Mouse (Mus musculus) heart, adult 2 months (tissue): ENCODE results near the gene Ctps2. TPM values are rescaled to one million over a fixed set of nuclear protein-coding genes. Genes with fewer than 3 reads are reported as not detected.

Experiments
- DNase-seq, 2 experiments: peaks; one replicate each; pipeline ENCODE4 v3.0.0; 2021
- H3K27ac ChIP-seq: fragments of 200-600 bp; 2 replicates; pipeline ENCODE4 v1.8.1; 2022
- H3K27me3 ChIP-seq: fragments of 200-500 bp; 2 replicates; pipeline ENCODE4 v1.6.1; 2012; ENCODE audit warnings: mild to moderate bottlenecking, low read length, inconsistent platforms, mixed read lengths; ENCODE audit not compliant: control insufficient read depth, insufficient read depth
- H3K36me3 ChIP-seq: fragments of 200-500 bp; 2 replicates; pipeline ENCODE4 v1.6.1; 2012; ENCODE audit warnings: low read length, inconsistent platforms; ENCODE audit not compliant: control insufficient read depth, insufficient read depth
- H3K4me1 ChIP-seq: fragments of 200-500 bp; 2 replicates; pipeline ENCODE4 v1.6.1; 2011; ENCODE audit warnings: low read length; ENCODE audit not compliant: control insufficient read depth, insufficient read depth
- H3K4me3 ChIP-seq: fragments of 200-600 bp; 2 replicates; pipeline ENCODE4 v1.8.1; 2022
- H3K79me2 ChIP-seq: fragments of 200-500 bp; replicated peaks from 2 replicates; pipeline ENCODE4 v1.6.1; 2012; ENCODE audit warnings: mild to moderate bottlenecking, inconsistent platforms, low read length, moderate library complexity, mixed read lengths; ENCODE audit not compliant: control insufficient read depth, insufficient read depth
- H3K9ac ChIP-seq: fragments of 200-500 bp; 2 replicates; pipeline ENCODE4 v1.6.1; 2012; ENCODE audit warnings: low read depth, mild to moderate bottlenecking, control low read depth, inconsistent platforms, low read length, mixed read lengths
- CTCF ChIP-seq: fragments of 200-600 bp; IDR thresholded peaks from 2 replicates; pipeline ENCODE4 v1.8.1; 2022; ENCODE audit warnings: antibody characterized with exemption, mild to moderate bottlenecking, moderate library complexity
- EP300 ChIP-seq: fragments of 200-500 bp; IDR thresholded peaks from 2 replicates; pipeline ENCODE4 v1.6.1; 2011; ENCODE audit warnings: low read depth, low read length, control low read depth; ENCODE audit not compliant: insufficient read depth
- POLR2A ChIP-seq: fragments of 200-500 bp; IDR thresholded peaks from 2 replicates; pipeline ENCODE4 v1.6.1; 2011; ENCODE audit warnings: mild to moderate bottlenecking, low read depth, low read length, control low read depth; ENCODE audit not compliant: insufficient read depth
- WGBS: fragments of 180-500 bp; shearing (Covaris S2); methylation state at CpG from one replicate; pipeline ENCODE4 v1.1.7; 2018; 5-methylcytosine and 5-hydroxymethylcytosine counted together
- intact Hi-C: fragments of 180-260 bp; cut with DNase I; formaldehyde crosslinking; loops from one replicate; pipeline ENCODE4 v1.15.1; 2025
- polyA plus RNA-seq: library from polyadenylated mRNA; depleted of rRNA; stranded (reverse); fragments of >200 nt; gene quantifications from 2 replicates; pipeline ENCODE4 v1.2.3, GENCODE M21; 2012
- total RNA-seq, 2 experiments: library from RNA; stranded (reverse); gene quantifications; 2 replicates each; pipeline ENCODE4 v1.2.3; 2021

Gene Ctps2
- total and polyA plus RNA-seq, 3 experiments, result 7.2 to 16.4 (median 12.4) TPM

GRCm38 (mm10) chrX:162957921-162958320, 56.9 kb downstream of the Ctps2 start:
- H3K9ac ChIP-seq, result no peak overlapping the region
- H3K36me3 ChIP-seq, result no peaks in the 10 kb centered on the region
- no peak for TF ChIP-seq POLR2A
- TF ChIP-seq EP300, result no peak
- TF ChIP-seq CTCF, result no peak
- no peaks in the 10 kb centered on the region for H3K27me3 ChIP-seq
- H3K27ac ChIP-seq, result no peak overlapping the region
- H3K4me1 ChIP-seq, result no peaks in the 10 kb centered on the region
- H3K79me2 ChIP-seq, result no peaks in the 10 kb centered on the region
- H3K4me3 ChIP-seq, result no peak overlapping the region
- 80% methylated on average over 3 of the region's 3 CpGs for WGBS
- intact Hi-C loops, result no loop called here
- DNase-seq, result no peak

GRCm38 (mm10) chrX:162963840-162964239, 62.8 kb downstream of the Ctps2 start:
- intact Hi-C loops, result no loop called here
- 73% methylated on average over 4 of the region's 4 CpGs for WGBS
- TF ChIP-seq CTCF, result no peak
- no peak for TF ChIP-seq EP300
- TF ChIP-seq POLR2A, result no peak
- Histone ChIP-seq H3K79me2 (no peaks in the 10 kb centered on the region), H3K27me3 (no peaks in the 10 kb centered on the region), H3K4me3 (no peak overlapping the region), H3K36me3 (no peaks in the 10 kb centered on the region), H3K27ac (no peak overlapping the region), H3K9ac (no peak overlapping the region), H3K4me1 (no peaks in the 10 kb centered on the region)
- no peak for DNase-seq

GRCm38 (mm10) chrX:162964383-162964782, 63.3 kb downstream of the Ctps2 start, which contains the start of gene S100g:
Gene S100g (minus strand): TSS chrX:162964599.
- H3K27ac ChIP-seq, result no peak within 1 kb of the TSS
- DNase-seq, result no peak
- intact Hi-C loops, result no loop called here
- no peaks in the 10 kb centered on the region for H3K27me3 ChIP-seq
- WGBS, result 62% methylated on average over 3 of the region's 3 CpGs
- H3K4me3 ChIP-seq, result no peak within 1 kb of the TSS
- no peaks in the 10 kb centered on the region for H3K79me2 ChIP-seq
- TF ChIP-seq POLR2A (no peak), CTCF (no peak)
- H3K4me1 ChIP-seq, result no peaks in the 10 kb centered on the region
- H3K36me3 ChIP-seq, result no peaks in the 10 kb centered on the region
- H3K9ac ChIP-seq, result no peak within 1 kb of the TSS

GRCm38 (mm10) chrX:162967456-162967855, 66.4 kb downstream of the Ctps2 start:
- Histone ChIP-seq H3K27ac (no peak overlapping the region), H3K9ac (no peak overlapping the region), H3K4me1 (no peaks in the 10 kb centered on the region), H3K27me3 (no peaks in the 10 kb centered on the region), H3K36me3 (no peaks in the 10 kb centered on the region), H3K79me2 (no peaks in the 10 kb centered on the region), H3K4me3 (no peak overlapping the region)
- 50% methylated on average over 8 of the region's 8 CpGs for WGBS
- intact Hi-C loops, result no loop called here
- TF ChIP-seq POLR2A (no peak), EP300 (no peak), CTCF (no peak)
- DNase-seq, result no peak

GRCm38 (mm10) chrX:162976194-162976593, 75.2 kb downstream of the Ctps2 start:
- WGBS, result 65% methylated on average over 3 of the region's 3 CpGs

GRCm38 (mm10) chrX:162986876-162987495, 85.9 kb downstream of the Ctps2 start:
- Histone ChIP-seq H3K27ac (no peak overlapping the region), H3K9ac (no peak overlapping the region), H3K36me3 (no peaks in the 10 kb centered on the region), H3K27me3 (no peaks in the 10 kb centered on the region), H3K4me1 (no peaks in the 10 kb centered on the region), H3K4me3 (no peak overlapping the region), H3K79me2 (no peaks in the 10 kb centered on the region)
- no peak for DNase-seq
- TF ChIP-seq EP300 (no peak), CTCF (no peak), POLR2A (no peak)
- intact Hi-C loops, result no loop called here
- 87% methylated on average over 10 of the region's 10 CpGs for WGBS

More at GRCm38 (mm10) chrX:162976194-162976593, 75.2 kb downstream of the Ctps2 start:
- DNase-seq, result no peak
- TF ChIP-seq CTCF, result no peak
- no peak for TF ChIP-seq POLR2A
- no peak for TF ChIP-seq EP300
- Histone ChIP-seq H3K9ac (no peak overlapping the region), H3K4me1 (no peaks in the 10 kb centered on the region), H3K4me3 (no peak overlapping the region), H3K79me2 (no peaks in the 10 kb centered on the region), H3K36me3 (no peaks in the 10 kb centered on the region), H3K27ac (no peak overlapping the region), H3K27me3 (no peaks in the 10 kb centered on the region)
- intact Hi-C loops, result no loop called here
